Mouse (Mus musculus): ENCODE data around the gene Prcd.

Prcd gene

DNA sequence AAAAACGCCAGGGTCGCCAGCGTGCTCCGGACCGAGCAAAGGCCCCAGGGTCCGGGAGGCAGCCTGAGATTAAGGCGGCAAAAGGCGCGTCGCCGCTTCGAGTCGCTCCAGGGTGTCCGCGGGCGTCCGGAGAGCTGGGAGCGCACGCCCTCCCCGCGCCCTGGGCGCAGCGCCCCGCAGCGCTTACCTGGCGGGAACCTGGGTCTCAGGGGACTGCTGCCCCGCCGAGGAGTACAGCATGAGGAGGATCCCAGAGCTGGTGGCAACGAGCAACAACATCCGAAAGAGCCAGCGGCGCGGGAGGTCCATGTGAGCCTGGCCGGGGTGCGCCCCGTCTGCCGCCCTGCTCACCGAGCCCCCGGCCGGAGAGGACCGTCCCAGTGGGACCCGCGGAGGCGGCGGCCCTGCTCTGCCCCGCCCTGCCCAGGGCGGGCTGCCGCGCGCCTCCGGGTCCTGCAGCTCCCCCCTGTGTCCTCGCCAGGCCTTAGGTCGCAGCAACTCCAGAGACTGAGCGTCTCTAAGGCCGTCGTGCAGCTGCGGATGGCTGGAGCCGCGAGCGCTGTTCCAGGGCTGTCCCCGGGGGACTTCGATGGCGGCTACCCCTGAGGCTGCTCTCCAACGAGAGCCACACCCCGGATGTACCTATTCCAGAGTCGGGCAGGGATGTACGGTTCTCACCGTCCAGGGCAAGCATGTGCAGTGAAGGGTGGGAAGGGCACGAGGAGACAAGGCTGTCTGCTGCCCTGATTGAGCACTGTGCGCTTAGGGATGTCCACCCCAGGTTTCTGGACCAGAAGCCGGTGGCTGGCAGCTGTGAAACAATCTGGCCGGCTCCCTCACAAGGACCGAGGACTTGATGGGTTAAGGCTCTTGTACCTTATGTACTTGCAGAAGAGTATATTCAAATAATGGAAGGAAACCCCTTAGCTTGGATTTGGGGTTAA, 41.2 kb downstream of the Prcd start:
- no peak for DNase-seq

DNA sequence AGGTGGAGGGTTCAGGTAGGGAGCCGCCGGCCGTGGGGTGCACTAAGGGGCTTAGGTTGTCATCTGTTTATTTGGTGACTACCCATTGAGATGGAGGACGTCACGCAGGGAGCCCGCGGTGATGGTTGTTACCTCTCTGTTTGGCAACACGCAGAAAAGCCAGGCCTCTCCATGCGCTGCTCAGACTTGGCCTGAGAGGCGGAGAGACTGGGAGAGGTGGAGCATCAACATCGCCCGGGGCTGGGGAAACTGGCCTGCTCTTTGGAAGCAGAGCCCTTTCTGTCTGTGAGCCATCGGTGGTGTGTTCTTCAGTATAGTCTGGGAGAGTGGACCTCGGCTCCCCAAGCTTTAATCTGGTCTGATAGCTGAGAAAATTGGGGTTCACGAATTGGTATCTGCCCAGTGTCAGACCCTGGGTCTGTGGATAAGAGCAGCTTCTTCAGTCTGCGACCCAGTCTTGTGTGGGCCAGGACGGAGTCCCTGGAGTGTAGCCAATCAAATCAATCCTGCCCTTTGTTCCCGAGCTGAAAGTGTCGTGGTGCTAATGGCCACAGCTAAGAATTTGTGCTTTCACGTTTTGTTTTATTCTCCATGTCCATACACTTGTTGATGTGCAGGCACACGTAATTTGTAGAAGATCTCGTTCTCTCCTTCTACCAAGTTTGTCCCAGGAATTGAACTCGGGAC, 42.0 kb downstream of the Prcd start:
- no peak for DNase-seq

DNA sequence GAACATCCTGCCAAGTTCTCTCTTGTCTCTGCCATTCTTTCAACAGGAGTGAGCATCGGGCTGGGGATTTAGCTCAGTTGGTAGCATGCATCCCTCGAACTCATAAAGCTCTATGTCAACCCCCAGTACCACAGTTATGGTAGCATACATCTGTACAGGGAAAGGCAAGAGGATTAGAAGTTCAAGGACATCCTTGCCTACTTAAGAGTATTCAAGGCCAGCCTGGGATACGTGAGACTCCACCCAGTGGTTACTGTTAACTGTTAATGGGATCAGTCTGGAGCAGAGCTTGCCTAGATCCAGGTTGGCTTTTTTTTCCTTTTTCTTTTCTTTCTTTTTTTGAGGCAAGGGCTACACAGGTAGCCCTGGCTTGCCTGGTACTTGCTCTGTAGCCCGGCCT, 43.1 kb downstream of the Prcd start:
- no peak for DNase-seq

DNA sequence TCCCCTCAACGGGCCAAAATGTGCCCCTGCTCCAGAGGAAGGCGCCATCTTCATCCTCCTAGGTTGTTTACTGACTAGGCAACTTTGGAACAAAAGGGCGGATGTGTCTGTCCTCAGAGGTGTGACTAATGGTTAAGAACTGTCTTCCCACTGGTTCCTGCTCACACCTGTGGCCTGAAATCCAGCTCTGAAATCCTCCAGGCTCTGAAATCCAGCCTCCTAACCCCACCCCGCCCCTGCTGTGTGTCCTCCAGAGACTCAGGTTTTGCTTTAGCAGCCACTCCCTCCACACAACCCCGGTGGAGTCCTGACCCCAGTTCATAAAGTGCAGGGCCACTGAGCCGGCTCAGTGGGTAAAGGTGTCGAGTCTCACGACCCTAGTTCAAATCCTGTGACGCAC, 44.2 kb downstream of the Prcd start:
- no peak for DNase-seq

DNA sequence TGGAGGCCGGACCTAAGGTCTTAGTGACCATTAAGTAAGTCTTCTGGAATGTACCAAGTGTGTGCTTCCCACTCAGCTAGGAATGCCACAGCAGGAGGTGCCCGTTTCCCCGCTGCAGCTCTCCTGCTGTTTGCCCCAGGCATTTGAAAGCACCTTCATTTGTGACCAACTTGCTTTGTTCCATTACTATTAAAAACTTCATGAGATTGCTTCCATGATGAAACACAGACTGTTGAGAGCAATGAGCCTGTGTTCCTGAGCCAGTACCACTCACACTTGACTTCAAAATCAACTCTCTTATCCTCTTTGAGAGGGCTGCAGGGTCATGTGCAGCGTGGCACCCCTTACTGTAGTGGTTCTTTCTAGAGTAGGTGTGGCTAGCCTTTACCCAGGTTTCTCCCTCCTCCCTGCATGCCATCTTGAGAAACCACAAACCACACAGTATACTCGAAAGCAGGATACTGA, 48.1 kb downstream of the Prcd start:
- no peak for DNase-seq

DNA sequence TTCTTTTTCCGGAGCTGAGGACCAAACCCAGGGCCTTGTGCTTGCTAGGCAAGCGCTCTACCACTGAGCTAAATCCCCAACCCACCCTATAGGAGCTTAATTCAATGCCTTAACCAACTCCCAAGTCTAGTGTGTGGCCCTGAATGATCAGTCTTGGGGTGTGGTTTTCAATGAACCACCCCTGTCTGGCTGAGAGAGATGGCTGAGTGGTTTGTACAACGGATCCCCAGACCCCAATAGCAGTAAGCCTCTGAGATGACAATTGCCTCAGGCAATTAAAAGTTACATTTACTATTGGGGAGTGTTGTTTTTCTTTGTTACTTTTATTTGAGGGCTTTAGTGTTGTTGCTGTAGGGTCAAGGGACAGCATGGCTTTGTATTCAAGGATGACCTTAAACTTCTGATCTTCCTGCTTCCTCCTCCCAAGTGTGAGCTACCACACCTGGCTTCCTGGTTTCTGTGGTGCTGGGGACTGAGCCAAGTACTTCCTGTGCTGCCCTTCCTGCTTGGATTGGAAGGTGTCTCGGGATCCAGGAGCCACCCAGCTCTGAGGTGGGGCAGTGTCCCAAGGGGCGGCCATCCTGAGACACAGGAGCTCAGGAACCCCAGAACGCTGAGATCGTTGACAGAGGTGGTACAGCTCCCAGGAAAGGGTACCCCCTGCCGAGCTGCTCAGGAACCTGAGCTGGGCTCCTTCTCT, 51.2 kb downstream of the Prcd start:
- no peak for DNase-seq

DNA sequence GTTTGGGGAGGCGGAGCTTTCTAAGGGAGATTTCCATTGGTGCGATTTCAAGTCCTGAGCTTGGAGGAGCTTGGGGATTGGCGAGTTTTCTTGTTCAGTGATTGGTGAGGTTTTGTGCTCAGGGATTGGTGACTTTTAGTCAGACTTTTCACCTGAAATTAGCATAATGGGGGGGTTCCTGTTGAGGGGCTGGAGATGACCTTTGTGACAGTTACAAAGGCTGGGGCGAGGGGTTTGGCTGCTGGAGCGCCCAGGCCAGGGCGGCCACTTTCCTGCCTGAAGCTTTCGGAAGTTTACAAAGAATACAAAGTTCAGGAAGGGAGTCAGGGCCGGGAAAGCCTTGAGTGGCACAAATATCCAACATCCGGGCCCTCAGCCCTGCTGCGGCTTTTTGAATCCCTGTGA, 51.9 kb downstream of the Prcd start:
- DNase-seq, result no peak

DNA sequence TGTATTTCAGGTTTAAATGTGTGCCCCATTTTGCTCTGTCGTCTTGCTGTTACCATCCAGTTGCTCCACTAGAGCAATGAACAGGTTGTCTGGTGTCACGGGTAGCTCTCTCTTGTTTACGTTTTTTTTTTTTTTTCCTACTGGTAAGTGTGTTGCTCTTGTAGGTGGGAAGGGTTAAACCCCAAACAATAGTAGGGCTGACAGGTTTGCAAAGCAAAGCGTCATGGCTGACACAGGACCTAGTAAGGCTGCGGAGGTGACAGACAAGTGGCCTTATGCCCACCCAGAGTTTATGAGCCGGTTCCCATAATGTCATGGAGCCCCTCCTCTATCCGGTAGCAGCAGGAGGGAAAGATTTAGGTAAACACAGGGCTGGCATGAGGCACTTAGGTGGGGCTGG, 53.0 kb downstream of the Prcd start:
- DNase-seq, result no peak

DNA sequence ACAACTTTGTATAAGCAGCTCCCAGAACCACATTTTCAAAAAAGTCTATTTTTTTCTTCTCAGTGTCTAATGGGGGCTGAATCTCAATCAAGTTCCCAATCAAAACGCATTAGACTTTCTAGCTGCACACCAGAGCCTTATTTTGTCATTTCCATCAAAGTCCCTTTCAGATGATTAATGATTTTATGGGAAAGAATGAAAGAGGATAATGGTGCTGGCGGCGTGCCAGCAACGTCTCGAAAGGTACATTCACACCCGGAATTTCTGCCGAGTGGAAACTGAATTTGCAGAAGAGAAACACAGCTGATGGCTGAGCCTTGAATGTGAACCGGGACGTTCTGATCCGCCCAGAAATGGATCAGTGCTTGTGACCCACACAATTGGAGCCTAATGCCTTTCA, 56.8 kb downstream of the Prcd start:
- DNase-seq, result no peak

DNA sequence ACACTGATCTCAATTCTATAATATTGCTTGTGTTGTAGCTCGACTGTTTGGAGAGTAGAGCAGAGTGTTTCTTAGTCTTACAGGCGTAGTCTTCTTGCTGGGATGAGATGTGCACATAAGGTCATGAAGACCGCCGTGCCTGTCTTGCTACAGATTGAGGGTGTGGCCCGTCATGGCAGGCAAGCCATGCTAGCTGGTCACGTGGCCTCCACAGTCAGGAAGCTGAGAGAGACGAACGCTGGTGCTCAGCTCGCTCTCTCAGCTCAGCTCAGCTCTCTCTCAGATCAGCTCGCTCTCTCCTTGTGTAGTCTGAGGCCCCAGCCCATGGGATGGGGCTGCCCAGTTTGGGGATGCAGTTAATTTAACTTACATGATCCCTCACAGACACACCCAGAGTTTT, 57.5 kb downstream of the Prcd start:
- DNase-seq, result no peak

DNA sequence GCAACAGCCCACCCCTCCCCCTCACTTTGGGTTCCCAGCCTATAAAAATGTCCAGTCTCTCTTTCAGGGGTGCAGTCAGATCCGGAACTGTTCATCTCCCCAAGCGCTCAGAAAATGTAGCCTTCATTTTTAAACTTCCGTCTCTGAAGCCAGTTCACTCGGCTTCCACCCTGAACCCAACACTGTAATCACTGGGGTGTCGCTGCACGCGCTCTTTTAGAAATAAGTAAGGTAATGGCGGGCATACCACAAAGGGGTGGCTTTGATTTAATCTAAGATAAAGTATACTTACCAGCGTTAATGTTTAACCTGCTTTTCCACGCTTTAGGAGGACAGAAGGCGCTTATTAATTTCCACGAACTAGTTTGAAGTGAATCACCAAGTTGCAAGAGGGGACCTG, 60.7 kb downstream of the Prcd start:
- DNase-seq, result no peak
